Mouse (Mus musculus) CH12.LX (cell line): Measurements from ENCODE around the gene Slc4a11. TPM values are rescaled to one million over a fixed set of nuclear protein-coding genes. Genes with fewer than 3 reads are reported as not detected.
"Not testable (repeated sequence)": the region's sequence is repeated elsewhere in the genome, so short reads cannot be mapped to it uniquely, and the experiment has no call there.

Source experiments
- DNase-seq: peaks from one replicate; pipeline ENCODE4 v3.0.0-alpha.2; 2013; ENCODE audit errors: extremely low read depth
- H3K27ac ChIP-seq: 2 replicates; pipeline ENCODE4 v1.5.1; 2012; ENCODE audit warnings: low read depth, mild to moderate bottlenecking, control low read depth, moderate library complexity; ENCODE audit not compliant: insufficient read depth
- H3K27me3 ChIP-seq: replicated peaks from 2 replicates; pipeline ENCODE3; 2012; ENCODE audit warnings: inconsistent platforms
- H3K36me3 ChIP-seq, 2 experiments: replicated peaks in 1 of 2; 2 replicates each; pipeline versions ENCODE3 to v1.6.1; 2012; ENCODE audit warnings: inconsistent platforms in 1 of 2, low read length in 1 of 2, mild to moderate bottlenecking in 1 of 2, mixed read lengths in 1 of 2, moderate library complexity in 1 of 2; ENCODE audit not compliant: control insufficient read depth in 1 of 2, insufficient read depth in 1 of 2
- H3K4me1 ChIP-seq, 2 experiments: 2 replicates each; pipeline ENCODE4 v1.6.1; 2012; ENCODE audit warnings: inconsistent platforms in 1 of 2, moderate library complexity in 1 of 2; ENCODE audit not compliant: insufficient read depth in 2 of 2, control insufficient read depth in 1 of 2
- H3K4me2 ChIP-seq: 2 replicates; pipeline ENCODE4 v1.6.1; 2012; ENCODE audit warnings: low read depth, mild to moderate bottlenecking, control low read depth; ENCODE audit not compliant: poor library complexity, insufficient read depth, severe bottlenecking
- H3K4me3 ChIP-seq, 3 experiments: fragments of 150-350 bp in 1 of 3; sonication (generic) in 1 of 3; replicated peaks in 1 of 3; 2 replicates each; pipeline versions ENCODE3 to v1.5.1; 2011 to 2012; ENCODE audit warnings: low read depth in 2 of 3, low read length in 2 of 3, mild to moderate bottlenecking in 2 of 3, moderate library complexity in 2 of 3, control low read depth in 1 of 3, improper control_type of control experiment in 1 of 3, inconsistent platforms in 1 of 3, mixed read lengths in 1 of 3; ENCODE audit not compliant: poor library complexity in 1 of 3
- H3K79me2 ChIP-seq: replicated peaks from 2 replicates; pipeline ENCODE4 v1.6.1; 2012; ENCODE audit warnings: mild to moderate bottlenecking, moderate library complexity; ENCODE audit not compliant: control insufficient read depth, poor library complexity, insufficient read depth, severe bottlenecking; ENCODE audit errors: extremely low read depth
- H3K9ac ChIP-seq: 2 replicates; pipeline ENCODE4 v1.6.1; 2012; ENCODE audit warnings: low read depth, mild to moderate bottlenecking, control low read depth, moderate library complexity; ENCODE audit not compliant: insufficient read depth
- H3K9me3 ChIP-seq: replicated peaks from 2 replicates; pipeline ENCODE3; 2012; ENCODE audit warnings: low read length, inconsistent platforms, mixed read lengths
- CHD1 ChIP-seq: IDR thresholded peaks from 2 replicates; pipeline ENCODE4 v1.6.1; 2012; ENCODE audit warnings: low read depth, low read length, improper control_type of control experiment, inconsistent platforms
- CTCF ChIP-seq, 2 experiments: IDR thresholded peaks in 1 of 2; conservative IDR thresholded peaks in 1 of 2; 2 replicates each; pipeline ENCODE4 v1.5.1; 2011 to 2012; ENCODE audit warnings: low read depth in 2 of 2, low read length in 2 of 2, improper control_type of control experiment in 1 of 2, inconsistent platforms in 1 of 2, mild to moderate bottlenecking in 1 of 2, moderate library complexity in 1 of 2
- EP300 ChIP-seq: IDR thresholded peaks from 2 replicates; pipeline ENCODE4 v1.6.1; 2011; ENCODE audit warnings: low read length, improper control_type of control experiment
- ETS1 ChIP-seq: conservative IDR thresholded peaks from 2 replicates; pipeline ENCODE4 v1.6.1; 2012; ENCODE audit warnings: low read depth, mild to moderate bottlenecking, inconsistent platforms, low read length, improper control_type of control experiment, moderate library complexity
- HCFC1 ChIP-seq: IDR thresholded peaks from 2 replicates; pipeline ENCODE4 v1.6.1; 2012; ENCODE audit warnings: low read depth, mild to moderate bottlenecking, inconsistent platforms, low read length, improper control_type of control experiment
- JUND ChIP-seq: conservative IDR thresholded peaks from 2 replicates; pipeline ENCODE4 v1.6.1; 2011; ENCODE audit warnings: low read depth, low read length, improper control_type of control experiment
- KAT2A ChIP-seq: IDR thresholded peaks from 2 replicates; pipeline ENCODE4 v1.6.1; 2012; ENCODE audit warnings: low read length, improper control_type of control experiment, inconsistent platforms; ENCODE audit not compliant: insufficient replicate concordance
- MAZ ChIP-seq: IDR thresholded peaks from 2 replicates; pipeline ENCODE4 v1.6.1; 2012; ENCODE audit warnings: low read depth, mild to moderate bottlenecking, inconsistent platforms, low read length, improper control_type of control experiment, moderate library complexity
- MEF2A ChIP-seq: IDR thresholded peaks from 2 replicates; pipeline ENCODE4 v1.6.1; 2014; ENCODE audit warnings: low read depth, mild to moderate bottlenecking, inconsistent platforms, low read length, improper control_type of control experiment, borderline replicate concordance
- MXI1 ChIP-seq: IDR thresholded peaks from 2 replicates; pipeline ENCODE4 v1.6.1; 2011; ENCODE audit warnings: mild to moderate bottlenecking, low read depth, low read length, improper control_type of control experiment
- MYC ChIP-seq: IDR thresholded peaks from 2 replicates; pipeline ENCODE4 v1.6.1; 2011; ENCODE audit warnings: low read depth, mild to moderate bottlenecking, improper control_type of control experiment, low read length
- NRF1 ChIP-seq: IDR thresholded peaks from 2 replicates; pipeline ENCODE4 v1.6.1; 2014; ENCODE audit warnings: low read depth, mild to moderate bottlenecking, inconsistent platforms, low read length, improper control_type of control experiment, moderate library complexity
- PAX5 ChIP-seq: IDR thresholded peaks from 2 replicates; pipeline ENCODE4 v1.6.1; 2012; ENCODE audit warnings: low read length, inconsistent platforms, mixed read lengths
- POLR2A ChIP-seq: IDR thresholded peaks from 2 replicates; pipeline ENCODE4 v1.6.1; 2011; ENCODE audit warnings: low read depth, mild to moderate bottlenecking, improper control_type of control experiment, low read length
- POLR2AphosphoS2 ChIP-seq: IDR thresholded peaks from 2 replicates; pipeline ENCODE4 v1.6.1; 2011; ENCODE audit warnings: low read depth, low read length, improper control_type of control experiment
- RAD21 ChIP-seq: IDR thresholded peaks from 2 replicates; pipeline ENCODE4 v1.6.1; 2011; ENCODE audit warnings: low read depth, mild to moderate bottlenecking, low read length, improper control_type of control experiment, moderate library complexity
- RCOR1 ChIP-seq: conservative IDR thresholded peaks from 2 replicates; pipeline ENCODE4 v1.6.1; 2012; ENCODE audit warnings: low read depth, mild to moderate bottlenecking, inconsistent platforms, low read length, improper control_type of control experiment
- TCF12 ChIP-seq: IDR thresholded peaks from 2 replicates; pipeline ENCODE4 v1.6.1; 2014; ENCODE audit warnings: low read depth, mild to moderate bottlenecking, inconsistent platforms, low read length, improper control_type of control experiment
- USF2 ChIP-seq: conservative IDR thresholded peaks from 2 replicates; pipeline ENCODE4 v1.6.1; 2011; ENCODE audit warnings: low read depth, low read length, improper control_type of control experiment
- ZKSCAN1 ChIP-seq: IDR thresholded peaks from 2 replicates; pipeline ENCODE4 v1.6.1; 2012; ENCODE audit warnings: low read depth, inconsistent platforms, low read length, improper control_type of control experiment, borderline replicate concordance
- ZMIZ1 ChIP-seq: IDR thresholded peaks from 2 replicates; pipeline ENCODE4 v1.6.1; 2012; ENCODE audit warnings: low read depth, mild to moderate bottlenecking, inconsistent platforms, low read length, improper control_type of control experiment
- dilution Hi-C: fragments of 300-500 bp; cut with MboI; formaldehyde crosslinking; loops from 2 replicates; pipeline ENCODE4 v1.14.3; 2020; ENCODE audit warnings: low sequenced_read_pairs; ENCODE audit not compliant: extremely low pct_unique_long_range_greater_than_20kb, extremely low pct_ligation_motif_present
- in situ Hi-C: fragments of 300-500 bp; cut with MboI; formaldehyde crosslinking; loops from 3 replicates; pipeline ENCODE4 v1.14.3; 2019; ENCODE audit warnings: low sequenced_read_pairs, low pct_ligation_motif_present, low pct_unique_long_range_greater_than_20kb, mixed read lengths
- polyA plus RNA-seq: library from polyadenylated mRNA; unstranded; fragments of >175 nt; gene quantifications from 2 replicates; pipeline ENCODE4 v1.2.1, GENCODE M21; 2012; ENCODE audit warnings: low read depth; ENCODE audit not compliant: insufficient read length
- total RNA-seq, 2 experiments: library from RNA; depleted of rRNA; stranded (reverse); fragments of 300-350 nt in 1 of 2; fragments of >200 nt in 1 of 2; gene quantifications; 2 replicates each; pipeline ENCODE4 v1.2.3; 2012 to 2014

Gene Slc4a11
- total and polyA plus RNA-seq, 3 experiments, result 0.21 to 0.30 (median 0.27) TPM

GRCm38 (mm10) chr2:130653303-130653702 is 44.0 kb downstream of the Slc4a11 start:
- TF ChIP-seq CTCF (conservative IDR thresholded peaks at IDR 0.05 in 1 of 2, IDR thresholded peaks at IDR 0.05 in 1 of 2; ENCODE audit: low read depth in 2 of 2, low read length in 2 of 2) (no peak), NRF1 (no peak), MYC (no peak), MAZ (no peak), POLR2A (no peak), ZMIZ1 (no peak), ZKSCAN1 (no peak), POLR2AphosphoS2 (no peak), MEF2A (no peak)
- H3K4me2 ChIP-seq, result no peak overlapping the region
- H3K27ac ChIP-seq, result no peak overlapping the region
- H3K4me1 ChIP-seq, result no peaks in the 10 kb centered on the region
- no peak for DNase-seq
- no peaks in the 10 kb centered on the region for H3K27me3 ChIP-seq
- no peak overlapping the region for H3K9ac ChIP-seq
- peaks cover 52 to 90% of the 10 kb centered on the region in 2 experiments for H3K36me3 ChIP-seq
- no peak overlapping the region for H3K4me3 ChIP-seq
- dilution Hi-C loops, result no loop called here
- H3K9me3 ChIP-seq, result no peaks in the 10 kb centered on the region
- no peaks in the 10 kb centered on the region for H3K79me2 ChIP-seq
- in situ Hi-C loops, result no loop called here

DNA sequence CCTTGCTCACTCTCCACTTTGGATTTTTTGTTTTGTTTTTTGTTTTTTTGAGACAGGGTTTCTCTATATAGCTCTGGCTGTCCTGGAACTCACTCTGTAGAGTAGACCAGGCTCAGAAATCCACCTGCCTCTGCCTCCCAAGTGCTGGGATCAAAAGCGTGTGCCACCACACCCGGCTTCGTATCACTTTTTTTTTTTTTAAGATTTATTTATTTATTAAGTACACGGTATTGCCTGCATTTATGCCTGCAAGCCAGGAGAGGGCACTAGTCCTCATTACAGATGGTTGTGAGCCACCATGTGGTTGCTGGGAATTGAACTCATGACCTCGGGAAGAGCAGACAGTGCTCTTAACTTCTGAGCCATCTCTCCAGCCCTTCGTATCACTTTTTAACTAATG is 48.3 kb downstream of the Slc4a11 start:
- H3K4me2 ChIP-seq, H3K27ac ChIP-seq, H3K79me2 ChIP-seq, H3K9me3 ChIP-seq, H3K27me3 ChIP-seq, H3K4me3 ChIP-seq, in situ Hi-C loops, DNase-seq, H3K9ac ChIP-seq: not testable (repeated sequence)
- TF ChIP-seq CTCF (conservative IDR thresholded peaks at IDR 0.05 in 1 of 2, IDR thresholded peaks at IDR 0.05 in 1 of 2; ENCODE audit: low read depth in 2 of 2, low read length in 2 of 2), result peak in 1 of 2 experiments; percentile 22; a peak in 1 of 4 replicates
- TF ChIP-seq, all 38 proteins: peak for 1; not testable (repeated sequence) for 37
- H3K36me3 ChIP-seq, result peaks cover 16 to 64% of the 10 kb centered on the region in 2 experiments
- H3K4me1 ChIP-seq, dilution Hi-C loops: not testable (repeated sequence)

DNA sequence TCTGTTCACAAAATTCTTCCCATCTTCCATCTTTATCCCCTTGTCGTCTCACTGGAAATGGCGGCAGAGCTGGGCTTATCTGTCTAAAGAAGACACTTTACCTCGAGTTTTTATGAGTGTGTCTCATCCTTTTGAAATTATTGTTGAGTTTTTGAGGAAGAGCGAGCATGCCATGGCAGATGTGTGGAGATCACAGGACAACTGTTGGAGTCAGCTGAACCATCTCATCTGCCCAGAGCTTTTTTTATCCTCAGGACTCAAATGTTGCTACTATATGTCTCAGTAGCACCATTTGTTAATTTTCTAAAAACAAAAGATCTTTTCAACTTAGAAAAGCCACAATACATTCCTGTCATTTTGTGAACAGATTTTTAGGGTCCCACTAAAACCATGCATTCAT is 52.1 kb downstream of the Slc4a11 start:
- H3K4me2 ChIP-seq, result no peak overlapping the region
- H3K9ac ChIP-seq, result no peak overlapping the region
- H3K4me3 ChIP-seq, result no peak overlapping the region
- H3K36me3 ChIP-seq, result peaks cover 0 to 29% of the 10 kb centered on the region in 2 experiments
- no peak overlapping the region for H3K27ac ChIP-seq
- TF ChIP-seq JUND (no peak), TCF12 (no peak), RCOR1 (no peak), USF2 (no peak), CHD1 (no peak), MYC (no peak), PAX5 (no peak), RAD21 (no peak), MXI1 (no peak), EP300 (no peak), KAT2A (no peak), HCFC1 (no peak), ETS1 (no peak)
- TF ChIP-seq, all 38 proteins: peak for 0
- Histone ChIP-seq H3K27me3 (peaks cover 3% of the 10 kb centered on the region), H3K79me2 (no peaks in the 10 kb centered on the region), H3K4me1 (peaks cover 0 to 11% of the 10 kb centered on the region in 2 experiments; a peak in 2 of 4 replicates), H3K9me3 (no peaks in the 10 kb centered on the region)
- dilution Hi-C loops, result no loop called here
- in situ Hi-C loops, result no loop called here
- no peak for DNase-seq
